Mouse (Mus musculus): Measurements from ENCODE around the gene Themis2.

DNA sequence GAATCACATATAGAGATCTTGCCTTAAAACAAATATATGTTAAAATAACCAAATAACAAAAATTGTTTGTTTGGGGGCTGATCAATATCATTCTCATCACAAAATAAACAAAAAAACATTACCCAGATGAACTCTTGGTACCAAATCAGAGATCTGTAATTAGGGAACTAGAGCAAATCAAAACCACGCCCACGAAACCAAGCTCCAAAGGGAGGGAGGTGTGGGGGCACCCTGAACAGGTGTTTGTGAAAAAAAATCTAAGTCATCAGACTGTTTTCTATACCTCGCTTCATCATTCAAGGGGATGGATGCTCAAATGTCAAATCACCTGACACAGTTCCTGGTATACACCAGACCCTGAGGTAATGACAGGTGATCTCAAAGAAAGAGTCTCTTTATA lies 45.3 kb upstream of the Themis2 start:
- no peak for TF ChIP-seq GABPA (IDR thresholded peaks at IDR 0.05; ENCODE audit: insufficient replicate concordance, low read depth, low read length)
- TF ChIP-seq CHD2 (IDR thresholded peaks at IDR 0.05; ENCODE audit: low read length) = no peak
- TF ChIP-seq KAT2A (IDR thresholded peaks at IDR 0.05; ENCODE audit: insufficient replicate concordance, low read length) = no peak
- TF ChIP-seq CTCF (conservative IDR thresholded peaks at IDR 0.05 in 1 of 2, IDR thresholded peaks at IDR 0.05 in 1 of 2; ENCODE audit: low read depth in 2 of 2, low read length in 2 of 2) = no peak
- no peak for TF ChIP-seq MXI1 (IDR thresholded peaks at IDR 0.05; ENCODE audit: low read depth, low read length)
- no peak for TF ChIP-seq MAFK (IDR thresholded peaks at IDR 0.05; ENCODE audit: insufficient replicate concordance, low read length)
- no peak for TF ChIP-seq IRF4 (IDR thresholded peaks at IDR 0.05; ENCODE audit: low read depth, low read length)
- TF ChIP-seq NELFE (IDR thresholded peaks at IDR 0.05; ENCODE audit: low read depth, low read length) = no peak
- TF ChIP-seq TBP (conservative IDR thresholded peaks at IDR 0.05; ENCODE audit: low read depth, low read length) = no peak
- no peak for TF ChIP-seq EP300 (IDR thresholded peaks at IDR 0.05; ENCODE audit: low read length)
- no peak for TF ChIP-seq MEF2A (IDR thresholded peaks at IDR 0.05; ENCODE audit: borderline replicate concordance, low read depth, low read length)

Measured in CH12.LX (cell line).